Mouse (Mus musculus) cortical plate, adult 2 months (tissue): ENCODE measurements at regions not wholly inside any gene's neighbourhood (a gene's known extent, or its start where the extent isn't known, plus 50 kb on each side); places are given as distances from the start of the nearest gene placed in this dataset.

Experiments
- CTCF ChIP-seq: fragments of 200-500 bp; IDR thresholded peaks from 2 replicates; pipeline ENCODE4 v1.5.1; 2011; ENCODE audit warnings: mild to moderate bottlenecking, control low read depth, low read length; ENCODE audit not compliant: insufficient read depth; ENCODE audit errors: extremely low read depth
- POLR2A ChIP-seq: fragments of 200-500 bp; IDR thresholded peaks from 2 replicates; pipeline ENCODE4 v1.6.1; 2011; ENCODE audit warnings: mild to moderate bottlenecking, low read length, control low read depth; ENCODE audit not compliant: insufficient read depth; ENCODE audit errors: extremely low read depth

- no peak for TF ChIP-seq CTCF
- no peak for TF ChIP-seq POLR2A
Measured at GRCm38 (mm10) chr15:59913860-59914259, 102.6 kb downstream of the 4933412E24Rik start.
